8 mouse cellular contexts compared by ENCODE assay signal in genomic region chrX:14273628-14274337, GRCm38 (mm10).
A peak's percentile ranks its signal among the peaks of the same experiment; 100 is the strongest.
DNase-seq lines count a peak whose midpoint lies in the region; ATAC-seq and TF ChIP-seq lines count a peak whose summit lies in the region.
"Had no signal": no experiment of that assay in that cellular context is flagged by ENCODE, and none has a peak within 500 bp of the region (broad histone marks: within the 10 kb centered on the region; RNA-seq: fewer than 3 reads in every experiment).

No protein-coding gene starts in this region.

- peak; percentile 9 for DNase-seq in neural tube, embryonic 11.5 days (ENCODE audit: low spot score)
- no peak for DNase-seq in neural tube, embryonic 10.5 days (ENCODE audit: extremely low spot score, low spot score)
- DNase-seq in forebrain, embryonic 14.5 days (ENCODE audit: low spot score) = peak; percentile 72
- DNase-seq in MN1 (ENCODE audit: low spot score) = no peak
- no peak for DNase-seq in kidney, adult 2 months

- no peak overlapping the region for H3K9ac ChIP-seq in neural tube, embryonic 11.5 days (ENCODE audit: low read length)
- H3K9ac ChIP-seq in forebrain, embryonic 14.5 days (ENCODE audit: low read length) = no peak overlapping the region
- no peak overlapping the region for H3K9ac ChIP-seq in limb, embryonic 15.5 days
- H3K9ac ChIP-seq: limb, embryonic 12.5 days had no signal

- no peaks in the 10 kb centered on the region for H3K4me1 ChIP-seq in neural tube, embryonic 11.5 days (ENCODE audit: control insufficient read depth, insufficient read depth, low read length)
- no peaks in the 10 kb centered on the region for H3K4me1 ChIP-seq in forebrain, embryonic 14.5 days (ENCODE audit: control insufficient read depth, insufficient read depth, low read length)
- no peaks in the 10 kb centered on the region; the same call in 1 of the 2 replicates for H3K4me1 ChIP-seq in limb, embryonic 15.5 days
- H3K4me1 ChIP-seq in kidney, adult 2 months (ENCODE audit: control insufficient read depth, insufficient read depth, low read length) = no peaks in the 10 kb centered on the region
- H3K4me1 ChIP-seq: limb, embryonic 12.5 days had no signal

- TF ChIP-seq POLR2A in kidney, adult 2 months (IDR thresholded peaks at IDR 0.05; ENCODE audit: low read depth, low read length) = no peak

- H3K36me3 ChIP-seq in neural tube, embryonic 11.5 days (ENCODE audit: control insufficient read depth, insufficient read depth, low read length) = no peaks in the 10 kb centered on the region
- no peaks in the 10 kb centered on the region for H3K36me3 ChIP-seq in forebrain, embryonic 14.5 days (ENCODE audit: control insufficient read depth, insufficient read depth, low read length)
- H3K36me3 ChIP-seq in limb, embryonic 15.5 days = no peaks in the 10 kb centered on the region
- H3K36me3 ChIP-seq in kidney, adult 2 months (ENCODE audit: control insufficient read depth, insufficient read depth, low read length) = no peaks in the 10 kb centered on the region
- H3K36me3 ChIP-seq: limb, embryonic 12.5 days had no signal

- H3K27ac ChIP-seq in neural tube, embryonic 11.5 days (ENCODE audit: low read depth, low read length) = no peak overlapping the region
- H3K27ac ChIP-seq in forebrain, embryonic 14.5 days (ENCODE audit: low read depth, low read length) = no peak overlapping the region
- no peak overlapping the region for H3K27ac ChIP-seq in limb, embryonic 15.5 days
- H3K27ac ChIP-seq in kidney, adult 2 months (ENCODE audit: insufficient read depth, low read depth, low read length) = no peak overlapping the region
- H3K27ac ChIP-seq: limb, embryonic 12.5 days had no signal

- H3K4me3 ChIP-seq in neural tube, embryonic 11.5 days (ENCODE audit: low read depth, low read length) = no peak overlapping the region
- H3K4me3 ChIP-seq in forebrain, embryonic 14.5 days (ENCODE audit: low read depth, low read length) = no peak overlapping the region
- no peak overlapping the region for H3K4me3 ChIP-seq in limb, embryonic 15.5 days
- H3K4me3 ChIP-seq in kidney, adult 2 months (ENCODE audit: insufficient read depth, low read depth, low read length) = no peak overlapping the region
- H3K4me3 ChIP-seq: limb, embryonic 12.5 days had no signal

- 56% methylated on average over 6 of the region's 6 CpGs for WGBS in neural tube, embryonic 11.5 days
- 61% methylated on average over 6 of the region's 6 CpGs for WGBS in forebrain, embryonic 14.5 days
- 44% methylated on average over 6 of the region's 6 CpGs for WGBS in limb, embryonic 15.5 days
- WGBS in kidney, adult 2 months = 65% methylated on average over 6 of the region's 6 CpGs

- no peak overlapping the region for H3K4me2 ChIP-seq in neural tube, embryonic 11.5 days (ENCODE audit: low read depth)
- H3K4me2 ChIP-seq in forebrain, embryonic 14.5 days (ENCODE audit: low read length) = no peak overlapping the region
- H3K4me2 ChIP-seq in limb, embryonic 15.5 days = no peak overlapping the region
- H3K4me2 ChIP-seq: limb, embryonic 12.5 days had no signal

- TF ChIP-seq CTCF in kidney, adult 2 months (conservative IDR thresholded peaks at IDR 0.05; ENCODE audit: insufficient read depth, insufficient read length, low read depth, low read length) = no peak

- H3K27me3 ChIP-seq in neural tube, embryonic 11.5 days (ENCODE audit: control insufficient read depth, insufficient read depth, low read length) = no peaks in the 10 kb centered on the region
- no peaks in the 10 kb centered on the region for H3K27me3 ChIP-seq in forebrain, embryonic 14.5 days (replicated peaks; ENCODE audit: control insufficient read depth, insufficient read depth, low read length)
- no peaks in the 10 kb centered on the region for H3K27me3 ChIP-seq in limb, embryonic 15.5 days
- H3K27me3 ChIP-seq in kidney, adult 2 months (replicated peaks; ENCODE audit: control insufficient read depth, insufficient read depth, low read length) = no peaks in the 10 kb centered on the region
- H3K27me3 ChIP-seq: limb, embryonic 12.5 days had no signal

- ATAC-seq in neural tube, embryonic 11.5 days (ENCODE audit: insufficient read depth, low FRiP score, low TSS enrichment) = no peak
- ATAC-seq in forebrain, embryonic 14.5 days = peak; percentile 90
- ATAC-seq in limb, embryonic 15.5 days (ENCODE audit: insufficient number of reproducible peaks, low FRiP score, low TSS enrichment, low read depth) = peak; percentile 61; the same call in 1 of the 2 replicates
- no peak for ATAC-seq in CD4-positive, CD25-positive, alpha-beta regulatory T cell, adult 4 months

- H3K9me3 ChIP-seq in neural tube, embryonic 11.5 days (ENCODE audit: control insufficient read depth, low read length) = no peaks in the 10 kb centered on the region
- no peaks in the 10 kb centered on the region for H3K9me3 ChIP-seq in forebrain, embryonic 14.5 days (replicated peaks; ENCODE audit: control insufficient read depth, low read length)
- H3K9me3 ChIP-seq in limb, embryonic 15.5 days = no peaks in the 10 kb centered on the region
- H3K9me3 ChIP-seq: limb, embryonic 12.5 days had no signal

Comparison
In these comparisons a context has a peak if more than half of its experiments do, and no peak if none do; other contexts are left out.
1. DNase-seq: peak in neural tube, embryonic 11.5 days (single experiment) and forebrain, embryonic 14.5 days (single experiment); none in neural tube, embryonic 10.5 days (single experiment), MN1 (single experiment) and kidney, adult 2 months (single experiment).
2. ATAC-seq: peak in forebrain, embryonic 14.5 days (single experiment) and limb, embryonic 15.5 days (single experiment); none in neural tube, embryonic 11.5 days (single experiment) and CD4-positive, CD25-positive, alpha-beta regulatory T cell, adult 4 months (single experiment).